Mouse (Mus musculus): ENCODE measurements around the gene Mtmr12. TPM values are rescaled to one million over a fixed set of nuclear protein-coding genes. Genes with fewer than 3 reads are reported as not detected.

The Mtmr12 gene
- polyA plus RNA-seq, 1 experiment, result 14.4 TPM

- no peak for DNase-seq (ENCODE audit: low read depth)
- TF ChIP-seq CTCF (IDR thresholded peaks at IDR 0.05; ENCODE audit: borderline replicate concordance, extremely low read depth, insufficient read depth, insufficient read length), result no peak
- no peak for TF ChIP-seq POLR2A (IDR thresholded peaks at IDR 0.05; ENCODE audit: borderline replicate concordance, extremely low read depth, insufficient read depth, insufficient read length, poor library complexity, severe bottlenecking)
Measured at GRCm38 (mm10) chr15:12291757-12292156, 86.9 kb downstream of the Mtmr12 start.

GRCm38 (mm10) chr15:12296228-12296627 lies 91.4 kb downstream of the Mtmr12 start:
- TF ChIP-seq POLR2A (IDR thresholded peaks at IDR 0.05; ENCODE audit: borderline replicate concordance, extremely low read depth, insufficient read depth, insufficient read length, poor library complexity, severe bottlenecking), result no peak
- TF ChIP-seq CTCF (IDR thresholded peaks at IDR 0.05; ENCODE audit: borderline replicate concordance, extremely low read depth, insufficient read depth, insufficient read length), result no peak

GRCm38 (mm10) chr15:12298231-12298737 lies 93.5 kb downstream of the Mtmr12 start:
- TF ChIP-seq CTCF (IDR thresholded peaks at IDR 0.05; ENCODE audit: borderline replicate concordance, extremely low read depth, insufficient read depth, insufficient read length) (no peak), POLR2A (IDR thresholded peaks at IDR 0.05; ENCODE audit: borderline replicate concordance, extremely low read depth, insufficient read depth, insufficient read length, poor library complexity, severe bottlenecking) (no peak)

More at GRCm38 (mm10) chr15:12296228-12296627, 91.4 kb downstream of the Mtmr12 start:
- DNase-seq (ENCODE audit: low read depth), result no peak

GRCm38 (mm10) chr15:12301771-12302170 lies 96.9 kb downstream of the Mtmr12 start:
- TF ChIP-seq POLR2A (IDR thresholded peaks at IDR 0.05; ENCODE audit: borderline replicate concordance, extremely low read depth, insufficient read depth, insufficient read length, poor library complexity, severe bottlenecking) (no peak), CTCF (IDR thresholded peaks at IDR 0.05; ENCODE audit: borderline replicate concordance, extremely low read depth, insufficient read depth, insufficient read length) (no peak)
- DNase-seq (ENCODE audit: low read depth), result no peak

More at GRCm38 (mm10) chr15:12298231-12298737, 93.5 kb downstream of the Mtmr12 start:
- no peak for DNase-seq (ENCODE audit: low read depth)

GRCm38 (mm10) chr15:12306188-12307071 lies 101.6 kb downstream of the Mtmr12 start:
- no peak for DNase-seq (ENCODE audit: low read depth)
- TF ChIP-seq CTCF (IDR thresholded peaks at IDR 0.05; ENCODE audit: borderline replicate concordance, extremely low read depth, insufficient read depth, insufficient read length), result no peak
- no peak for TF ChIP-seq POLR2A (IDR thresholded peaks at IDR 0.05; ENCODE audit: borderline replicate concordance, extremely low read depth, insufficient read depth, insufficient read length, poor library complexity, severe bottlenecking)

- DNase-seq (ENCODE audit: low read depth), result no peak
- TF ChIP-seq POLR2A (IDR thresholded peaks at IDR 0.05; ENCODE audit: borderline replicate concordance, extremely low read depth, insufficient read depth, insufficient read length, poor library complexity, severe bottlenecking) (no peak), CTCF (IDR thresholded peaks at IDR 0.05; ENCODE audit: borderline replicate concordance, extremely low read depth, insufficient read depth, insufficient read length) (no peak)
Measured at GRCm38 (mm10) chr15:12307114-12307513, 102.3 kb downstream of the Mtmr12 start.

GRCm38 (mm10) chr15:12308539-12308938 lies 103.7 kb downstream of the Mtmr12 start:
- TF ChIP-seq CTCF (IDR thresholded peaks at IDR 0.05; ENCODE audit: borderline replicate concordance, extremely low read depth, insufficient read depth, insufficient read length) (no peak), POLR2A (IDR thresholded peaks at IDR 0.05; ENCODE audit: borderline replicate concordance, extremely low read depth, insufficient read depth, insufficient read length, poor library complexity, severe bottlenecking) (no peak)
- no peak for DNase-seq (ENCODE audit: low read depth)

- no peak for TF ChIP-seq POLR2A (IDR thresholded peaks at IDR 0.05; ENCODE audit: borderline replicate concordance, extremely low read depth, insufficient read depth, insufficient read length, poor library complexity, severe bottlenecking)
- TF ChIP-seq CTCF (IDR thresholded peaks at IDR 0.05; ENCODE audit: borderline replicate concordance, extremely low read depth, insufficient read depth, insufficient read length), result no peak
- DNase-seq (ENCODE audit: low read depth), result no peak
Measured at GRCm38 (mm10) chr15:12310676-12311075, 105.8 kb downstream of the Mtmr12 start.

GRCm38 (mm10) chr15:12311465-12311864 lies 106.6 kb downstream of the Mtmr12 start:
- no peak for DNase-seq (ENCODE audit: low read depth)
- TF ChIP-seq POLR2A (IDR thresholded peaks at IDR 0.05; ENCODE audit: borderline replicate concordance, extremely low read depth, insufficient read depth, insufficient read length, poor library complexity, severe bottlenecking), result no peak

- TF ChIP-seq POLR2A (IDR thresholded peaks at IDR 0.05; ENCODE audit: borderline replicate concordance, extremely low read depth, insufficient read depth, insufficient read length, poor library complexity, severe bottlenecking) (no peak), CTCF (IDR thresholded peaks at IDR 0.05; ENCODE audit: borderline replicate concordance, extremely low read depth, insufficient read depth, insufficient read length) (no peak)
- no peak for DNase-seq (ENCODE audit: low read depth)
Measured at GRCm38 (mm10) chr15:12313255-12313654, 108.4 kb downstream of the Mtmr12 start.

GRCm38 (mm10) chr15:12314584-12314983 lies 109.8 kb downstream of the Mtmr12 start:
- TF ChIP-seq POLR2A (IDR thresholded peaks at IDR 0.05; ENCODE audit: borderline replicate concordance, extremely low read depth, insufficient read depth, insufficient read length, poor library complexity, severe bottlenecking) (no peak), CTCF (IDR thresholded peaks at IDR 0.05; ENCODE audit: borderline replicate concordance, extremely low read depth, insufficient read depth, insufficient read length) (no peak)
- DNase-seq (ENCODE audit: low read depth), result no peak

- DNase-seq (ENCODE audit: low read depth), result no peak
- TF ChIP-seq CTCF (IDR thresholded peaks at IDR 0.05; ENCODE audit: borderline replicate concordance, extremely low read depth, insufficient read depth, insufficient read length) (no peak), POLR2A (IDR thresholded peaks at IDR 0.05; ENCODE audit: borderline replicate concordance, extremely low read depth, insufficient read depth, insufficient read length, poor library complexity, severe bottlenecking) (no peak)
Measured at GRCm38 (mm10) chr15:12315996-12316395, 111.2 kb downstream of the Mtmr12 start.
